Mouse (Mus musculus): ENCODE measurements at regions not wholly inside any gene's neighbourhood (a gene's known extent, or its start where the extent isn't known, plus 50 kb on each side); places are given as distances from the start of the nearest gene placed in this dataset.

- Histone ChIP-seq H3K27ac (ENCODE audit: control insufficient read depth, insufficient read depth, low read depth, low read length) (no peak overlapping the region), H3K4me1 (ENCODE audit: control insufficient read depth, insufficient read depth, low read length) (no peaks in the 10 kb centered on the region; the same call in none of the 2 replicates), H3K36me3 (ENCODE audit: control insufficient read depth, insufficient read depth, low read length) (no peaks in the 10 kb centered on the region), H3K27me3 (ENCODE audit: control insufficient read depth, insufficient read depth, low read length) (no peaks in the 10 kb centered on the region), H3K4me3 (ENCODE audit: control insufficient read depth, low read depth, low read length) (no peak overlapping the region)
- TF ChIP-seq CTCF (IDR thresholded peaks at IDR 0.05; ENCODE audit: control insufficient read depth, insufficient read depth, insufficient replicate concordance, low read depth, low read length): no peak
- no peak for TF ChIP-seq POLR2A (IDR thresholded peaks at IDR 0.05; ENCODE audit: control insufficient read depth, low read depth, low read length)
These were observed 80.6 kb downstream of the Spata19 start for GRCm38 (mm10) chr9:27477079-27477687.

GRCm38 (mm10) chr9:27478346-27478745, 81.7 kb downstream of the Spata19 start:
- no peaks in the 10 kb centered on the region for H3K27me3 ChIP-seq (ENCODE audit: control insufficient read depth, insufficient read depth, low read length)
- H3K36me3 ChIP-seq (ENCODE audit: control insufficient read depth, insufficient read depth, low read length): no peaks in the 10 kb centered on the region
- no peak overlapping the region for H3K4me3 ChIP-seq (ENCODE audit: control insufficient read depth, low read depth, low read length)
- H3K4me1 ChIP-seq (ENCODE audit: control insufficient read depth, insufficient read depth, low read length): no peaks in the 10 kb centered on the region; the same call in none of the 2 replicates
- H3K27ac ChIP-seq (ENCODE audit: control insufficient read depth, insufficient read depth, low read depth, low read length): no peak overlapping the region
- no peak for TF ChIP-seq POLR2A (IDR thresholded peaks at IDR 0.05; ENCODE audit: control insufficient read depth, low read depth, low read length)
- no peak for TF ChIP-seq CTCF (IDR thresholded peaks at IDR 0.05; ENCODE audit: control insufficient read depth, insufficient read depth, insufficient replicate concordance, low read depth, low read length)

DNA sequence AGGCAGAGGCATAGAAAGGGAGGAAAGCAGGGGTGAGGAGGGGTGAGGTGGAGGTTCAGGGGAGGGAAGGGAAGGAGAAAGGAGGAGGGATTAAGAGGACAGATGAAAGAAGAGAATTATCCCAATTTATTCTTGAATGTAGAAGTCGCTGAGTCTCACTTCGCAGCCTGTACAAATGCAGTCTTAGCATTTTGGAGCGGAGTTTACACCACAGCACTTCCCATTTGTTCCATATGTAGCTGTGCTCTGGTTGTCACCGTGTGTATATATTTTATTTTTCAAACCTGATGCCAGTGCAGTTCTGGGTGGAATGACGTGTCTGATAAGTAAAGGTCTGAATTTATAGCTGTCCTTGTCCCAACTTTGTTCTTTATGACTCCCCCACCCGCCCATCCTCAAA, 105.2 kb downstream of the Spata19 start:
- H3K27ac ChIP-seq (ENCODE audit: control insufficient read depth, insufficient read depth, low read depth, low read length): no peak overlapping the region
- no peak for TF ChIP-seq POLR2A (IDR thresholded peaks at IDR 0.05; ENCODE audit: control insufficient read depth, low read depth, low read length)
- TF ChIP-seq CTCF (IDR thresholded peaks at IDR 0.05; ENCODE audit: control insufficient read depth, insufficient read depth, insufficient replicate concordance, low read depth, low read length): no peak
- H3K4me3 ChIP-seq (ENCODE audit: control insufficient read depth, low read depth, low read length): no peak overlapping the region
- H3K27me3 ChIP-seq (ENCODE audit: control insufficient read depth, insufficient read depth, low read length): no peaks in the 10 kb centered on the region
- H3K4me1 ChIP-seq (ENCODE audit: control insufficient read depth, insufficient read depth, low read length): no peaks in the 10 kb centered on the region
- H3K36me3 ChIP-seq (ENCODE audit: control insufficient read depth, insufficient read depth, low read length): no peaks in the 10 kb centered on the region

DNA sequence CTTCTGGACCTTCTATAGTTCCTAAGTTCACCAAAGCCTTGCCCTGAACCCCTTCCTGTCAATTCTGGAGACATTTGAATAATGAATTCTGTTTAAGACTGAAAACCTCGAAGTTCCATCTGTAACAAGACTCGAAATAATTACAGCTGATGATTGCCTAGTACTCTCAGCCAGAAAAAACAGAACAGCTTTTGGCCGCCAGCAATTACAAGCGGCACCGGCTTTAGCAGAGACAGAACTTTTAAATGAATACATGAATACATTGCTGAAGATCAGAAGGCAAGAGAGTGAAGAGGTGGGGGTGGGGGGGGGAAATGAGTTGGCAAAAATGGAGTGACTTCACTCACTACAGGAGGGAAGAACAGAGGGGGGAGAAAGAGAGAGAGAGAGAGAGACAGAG, 112.6 kb downstream of the Spata19 start:
- no peaks in the 10 kb centered on the region for H3K36me3 ChIP-seq (ENCODE audit: control insufficient read depth, insufficient read depth, low read length)
- no peaks in the 10 kb centered on the region for H3K27me3 ChIP-seq (ENCODE audit: control insufficient read depth, insufficient read depth, low read length)

DNA sequence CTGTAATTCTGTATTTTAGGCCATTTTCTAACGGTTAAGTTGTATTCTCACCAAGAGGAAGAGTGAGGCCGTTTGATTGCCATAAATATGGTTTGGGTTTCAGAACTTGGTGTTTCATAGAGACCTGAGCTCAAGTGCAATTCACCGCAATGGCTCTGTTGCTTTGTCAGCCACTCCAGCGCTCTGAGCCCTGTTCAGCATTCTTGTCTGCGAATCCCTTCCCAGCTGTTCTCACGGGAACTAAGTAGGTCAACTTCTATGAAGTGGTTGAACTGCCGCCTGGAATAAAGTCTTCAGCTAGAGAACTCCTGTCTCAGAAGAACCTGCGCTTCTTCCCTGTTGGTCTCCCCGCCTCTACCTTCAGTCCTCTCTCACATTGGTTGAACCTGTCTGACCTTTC, 113.1 kb downstream of the Spata19 start:
- Histone ChIP-seq H3K4me1 (ENCODE audit: control insufficient read depth, insufficient read depth, low read length) (no peaks in the 10 kb centered on the region), H3K4me3 (ENCODE audit: control insufficient read depth, low read depth, low read length) (no peak overlapping the region), H3K27me3 (ENCODE audit: control insufficient read depth, insufficient read depth, low read length) (no peaks in the 10 kb centered on the region), H3K36me3 (ENCODE audit: control insufficient read depth, insufficient read depth, low read length) (no peaks in the 10 kb centered on the region), H3K27ac (ENCODE audit: control insufficient read depth, insufficient read depth, low read depth, low read length) (no peak overlapping the region)
- no peak for TF ChIP-seq POLR2A (IDR thresholded peaks at IDR 0.05; ENCODE audit: control insufficient read depth, low read depth, low read length)
- no peak for TF ChIP-seq CTCF (IDR thresholded peaks at IDR 0.05; ENCODE audit: control insufficient read depth, insufficient read depth, insufficient replicate concordance, low read depth, low read length)

More for the DNA sequence above, 112.6 kb downstream of the Spata19 start:
- Histone ChIP-seq H3K4me3 (ENCODE audit: control insufficient read depth, low read depth, low read length) (no peak overlapping the region), H3K27ac (ENCODE audit: control insufficient read depth, insufficient read depth, low read depth, low read length) (no peak overlapping the region), H3K4me1 (ENCODE audit: control insufficient read depth, insufficient read depth, low read length) (no peaks in the 10 kb centered on the region)
- TF ChIP-seq CTCF (IDR thresholded peaks at IDR 0.05; ENCODE audit: control insufficient read depth, insufficient read depth, insufficient replicate concordance, low read depth, low read length) (no peak), POLR2A (IDR thresholded peaks at IDR 0.05; ENCODE audit: control insufficient read depth, low read depth, low read length) (no peak)

- Histone ChIP-seq H3K27me3 (ENCODE audit: control insufficient read depth, insufficient read depth, low read length) (no peaks in the 10 kb centered on the region), H3K4me1 (ENCODE audit: control insufficient read depth, insufficient read depth, low read length) (no peaks in the 10 kb centered on the region), H3K36me3 (ENCODE audit: control insufficient read depth, insufficient read depth, low read length) (no peaks in the 10 kb centered on the region), H3K4me3 (ENCODE audit: control insufficient read depth, low read depth, low read length) (no peak overlapping the region), H3K27ac (ENCODE audit: control insufficient read depth, insufficient read depth, low read depth, low read length) (no peak overlapping the region)
- TF ChIP-seq CTCF (IDR thresholded peaks at IDR 0.05; ENCODE audit: control insufficient read depth, insufficient read depth, insufficient replicate concordance, low read depth, low read length) (no peak), POLR2A (IDR thresholded peaks at IDR 0.05; ENCODE audit: control insufficient read depth, low read depth, low read length) (no peak)
These were observed 114.6 kb downstream of the Spata19 start for GRCm38 (mm10) chr9:27511161-27511560.

DNA sequence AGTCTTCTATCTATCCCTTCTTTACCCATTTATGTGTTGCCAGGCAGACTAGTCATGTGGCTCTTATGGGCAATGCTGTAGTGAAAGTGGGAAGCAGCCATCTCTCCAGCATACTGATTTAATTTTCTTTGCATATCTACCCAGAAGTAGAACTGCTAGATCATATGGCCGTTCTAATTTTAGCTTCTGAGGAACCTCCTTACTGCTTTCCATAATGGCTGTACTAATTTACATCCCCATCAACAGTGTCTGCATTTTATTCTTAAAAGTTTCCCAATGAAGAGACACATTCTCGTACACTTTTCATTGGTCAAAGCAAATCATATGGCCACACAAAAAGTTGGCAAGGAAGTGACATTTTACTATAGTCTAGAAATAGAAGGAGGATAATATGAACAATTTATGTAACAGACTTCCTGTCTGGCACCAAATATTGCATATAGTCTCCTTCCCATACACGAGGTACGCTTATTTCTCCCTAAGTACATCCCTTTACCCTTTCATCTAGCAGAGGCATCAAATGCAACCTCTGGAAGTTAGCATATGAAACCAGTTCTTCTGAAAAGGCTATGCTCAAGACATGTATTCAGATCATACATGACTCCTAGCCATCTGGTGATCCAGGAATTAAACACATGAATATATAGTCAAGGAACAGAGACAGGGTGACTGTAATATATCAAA, 119.0 kb downstream of the Spata19 start:
- Histone ChIP-seq H3K27me3 (ENCODE audit: control insufficient read depth, insufficient read depth, low read length) (no peaks in the 10 kb centered on the region), H3K4me3 (ENCODE audit: control insufficient read depth, low read depth, low read length) (no peak overlapping the region), H3K27ac (ENCODE audit: control insufficient read depth, insufficient read depth, low read depth, low read length) (no peak overlapping the region), H3K4me1 (ENCODE audit: control insufficient read depth, insufficient read depth, low read length) (no peaks in the 10 kb centered on the region), H3K36me3 (ENCODE audit: control insufficient read depth, insufficient read depth, low read length) (no peaks in the 10 kb centered on the region)
- TF ChIP-seq CTCF (IDR thresholded peaks at IDR 0.05; ENCODE audit: control insufficient read depth, insufficient read depth, insufficient replicate concordance, low read depth, low read length): no peak
- no peak for TF ChIP-seq POLR2A (IDR thresholded peaks at IDR 0.05; ENCODE audit: control insufficient read depth, low read depth, low read length)
